Mouse (Mus musculus) MEL (cell line): Measurements from ENCODE around the gene Fgfrl1. TPM values are rescaled to one million over a fixed set of nuclear protein-coding genes. Genes with fewer than 3 reads are reported as not detected.
A peak's percentile ranks its signal among the peaks of the same experiment; 100 is the strongest.

ENCODE experiments used
- DNase-seq: peaks from one replicate; pipeline ENCODE4 v3.0.0; 2011; ENCODE audit warnings: low read depth, low spot score
- H3K27ac ChIP-seq: 2 replicates; pipeline ENCODE4 v1.5.1; 2012; ENCODE audit warnings: low read depth, mild to moderate bottlenecking, control low read depth, low read length, moderate library complexity; ENCODE audit not compliant: control insufficient read depth
- H3K27me3 ChIP-seq, 2 experiments: fragments of 150-350 bp in 1 of 2; sonication (generic) in 1 of 2; 2 replicates each; pipeline ENCODE4 v1.6.1; 2012; ENCODE audit warnings: low read length in 2 of 2, mild to moderate bottlenecking in 2 of 2, improper control_type of control experiment in 1 of 2, moderate library complexity in 1 of 2; ENCODE audit not compliant: insufficient read depth in 2 of 2, control insufficient read depth in 1 of 2
- H3K36me3 ChIP-seq, 2 experiments: 2 replicates each; pipeline ENCODE4 v1.6.1; 2012 to 2014; ENCODE audit warnings: low read length in 2 of 2, improper control_type of control experiment in 1 of 2, inconsistent platforms in 1 of 2, mild to moderate bottlenecking in 1 of 2; ENCODE audit not compliant: insufficient read depth in 2 of 2, control insufficient read depth in 1 of 2
- H3K4me1 ChIP-seq, 2 experiments: fragments of 150-350 bp in 1 of 2; sonication (generic) in 1 of 2; 2 replicates each; pipeline ENCODE4 v1.6.1; 2012; ENCODE audit warnings: low read length in 2 of 2, improper control_type of control experiment in 1 of 2, mild to moderate bottlenecking in 1 of 2; ENCODE audit not compliant: insufficient read depth in 2 of 2, control insufficient read depth in 1 of 2
- H3K4me3 ChIP-seq, 2 experiments: fragments of 150-350 bp in 1 of 2; sonication (generic) in 1 of 2; 2 replicates each; pipeline ENCODE4 v1.5.1; 2012; ENCODE audit warnings: low read depth in 2 of 2, low read length in 2 of 2, mild to moderate bottlenecking in 2 of 2, moderate library complexity in 2 of 2, control low read depth in 1 of 2, improper control_type of control experiment in 1 of 2; ENCODE audit not compliant: control insufficient read depth in 1 of 2, insufficient read depth in 1 of 2
- H3K79me2 ChIP-seq: 2 replicates; pipeline ENCODE4 v1.6.1; 2012; ENCODE audit warnings: mild to moderate bottlenecking, low read length, moderate library complexity; ENCODE audit not compliant: control insufficient read depth, poor library complexity, insufficient read depth
- H3K9ac ChIP-seq: 2 replicates; pipeline ENCODE4 v1.6.1; 2012; ENCODE audit warnings: low read depth, mild to moderate bottlenecking, control low read depth, low read length, moderate library complexity; ENCODE audit not compliant: control insufficient read depth, poor library complexity, severe bottlenecking
- H3K9me3 ChIP-seq: fragments of 150-350 bp; sonication (generic); replicated peaks from 2 replicates; pipeline ENCODE4 v1.6.1; 2012; ENCODE audit warnings: mild to moderate bottlenecking, low read length, improper control_type of control experiment, moderate library complexity; ENCODE audit not compliant: insufficient read depth
- BHLHE40 ChIP-seq: IDR thresholded peaks from 2 replicates; pipeline ENCODE4 v1.6.1; 2012; ENCODE audit warnings: low read depth, mild to moderate bottlenecking, inconsistent platforms, low read length, improper control_type of control experiment, borderline replicate concordance
- CHD1 ChIP-seq: IDR thresholded peaks from 2 replicates; pipeline ENCODE4 v1.6.1; 2012; ENCODE audit warnings: low read depth, mild to moderate bottlenecking, inconsistent platforms, low read length, improper control_type of control experiment
- CHD2 ChIP-seq: IDR thresholded peaks from 2 replicates; pipeline ENCODE4 v1.6.1; 2011; ENCODE audit warnings: low read length, improper control_type of control experiment
- ELF1 ChIP-seq: IDR thresholded peaks from 2 replicates; pipeline ENCODE4 v1.6.1; 2014; ENCODE audit warnings: low read depth, mild to moderate bottlenecking, inconsistent platforms, low read length, improper control_type of control experiment, moderate library complexity
- EP300 ChIP-seq, 2 experiments: IDR thresholded peaks; 2 replicates each; pipeline ENCODE4 v1.6.1; 2011; ENCODE audit warnings: improper control_type of control experiment in 2 of 2, low read length in 2 of 2, low read depth in 1 of 2, mild to moderate bottlenecking in 1 of 2
- ETS1 ChIP-seq: IDR thresholded peaks from 2 replicates; pipeline ENCODE4 v1.6.1; 2012; ENCODE audit warnings: low read depth, mild to moderate bottlenecking, inconsistent platforms, low read length, improper control_type of control experiment, moderate library complexity
- GABPA ChIP-seq: IDR thresholded peaks from 2 replicates; pipeline ENCODE4 v1.6.1; 2012; ENCODE audit warnings: low read depth, mild to moderate bottlenecking, inconsistent platforms, low read length, improper control_type of control experiment, moderate library complexity
- GATA1 ChIP-seq: IDR thresholded peaks from 2 replicates; pipeline ENCODE4 v1.6.1; 2011; ENCODE audit warnings: low read depth, low read length, improper control_type of control experiment
- HCFC1 ChIP-seq: IDR thresholded peaks from 2 replicates; pipeline ENCODE4 v1.6.1; 2012; ENCODE audit warnings: low read depth, mild to moderate bottlenecking, inconsistent platforms, low read length, improper control_type of control experiment, moderate library complexity
- JUND ChIP-seq: IDR thresholded peaks from 2 replicates; pipeline ENCODE4 v1.6.1; 2011; ENCODE audit warnings: low read depth, mild to moderate bottlenecking, improper control_type of control experiment, low read length
- KAT2A ChIP-seq: conservative IDR thresholded peaks from 2 replicates; pipeline ENCODE4 v1.6.1; 2012; ENCODE audit warnings: low read depth, low read length, improper control_type of control experiment, inconsistent platforms
- MAFK ChIP-seq: IDR thresholded peaks from 2 replicates; pipeline ENCODE4 v1.6.1; 2011; ENCODE audit warnings: low read depth, mild to moderate bottlenecking, low read length, improper control_type of control experiment, borderline replicate concordance
- MAX ChIP-seq: IDR thresholded peaks from 2 replicates; pipeline ENCODE4 v1.6.1; 2011; ENCODE audit warnings: low read length, improper control_type of control experiment
- MAZ ChIP-seq: IDR thresholded peaks from 2 replicates; pipeline ENCODE4 v1.6.1; 2012; ENCODE audit warnings: low read depth, mild to moderate bottlenecking, inconsistent platforms, low read length, improper control_type of control experiment
- MEF2A ChIP-seq: IDR thresholded peaks from 2 replicates; pipeline ENCODE4 v1.6.1; 2014; ENCODE audit warnings: low read depth, mild to moderate bottlenecking, inconsistent platforms, low read length, improper control_type of control experiment; ENCODE audit not compliant: poor library complexity, insufficient replicate concordance, severe bottlenecking; ENCODE audit errors: extremely low read depth
- MXI1 ChIP-seq: IDR thresholded peaks from 2 replicates; pipeline ENCODE4 v1.6.1; 2011; ENCODE audit warnings: mild to moderate bottlenecking, low read depth, low read length, improper control_type of control experiment
- MYB ChIP-seq: IDR thresholded peaks from 2 replicates; pipeline ENCODE4 v1.6.1; 2011; ENCODE audit warnings: mild to moderate bottlenecking, low read depth, low read length, improper control_type of control experiment
- MYC ChIP-seq: IDR thresholded peaks from 2 replicates; pipeline ENCODE4 v1.6.1; 2011; ENCODE audit warnings: low read depth, mild to moderate bottlenecking, low read length, improper control_type of control experiment, moderate library complexity
- NELFE ChIP-seq: IDR thresholded peaks from 2 replicates; pipeline ENCODE4 v1.6.1; 2011; ENCODE audit warnings: low read depth, low read length, improper control_type of control experiment
- NRF1 ChIP-seq: IDR thresholded peaks from 2 replicates; pipeline ENCODE4 v1.6.1; 2014; ENCODE audit warnings: low read depth, mild to moderate bottlenecking, inconsistent platforms, low read length, improper control_type of control experiment, moderate library complexity; ENCODE audit not compliant: poor library complexity, insufficient read depth, severe bottlenecking
- POLR2A ChIP-seq, 2 experiments: IDR thresholded peaks; 2 replicates each; pipeline ENCODE4 v1.6.1; 2011 to 2012; ENCODE audit warnings: low read length in 2 of 2, mild to moderate bottlenecking in 2 of 2, control low read depth in 1 of 2, improper control_type of control experiment in 1 of 2, low read depth in 1 of 2, moderate library complexity in 1 of 2; ENCODE audit not compliant: control insufficient read depth in 1 of 2, insufficient read depth in 1 of 2, poor library complexity in 1 of 2
- SIN3A ChIP-seq: IDR thresholded peaks from 2 replicates; pipeline ENCODE4 v1.6.1; 2012; ENCODE audit warnings: low read length, improper control_type of control experiment, inconsistent platforms
- SMC3 ChIP-seq: IDR thresholded peaks from 2 replicates; pipeline ENCODE4 v1.6.1; 2011; ENCODE audit warnings: low read depth, low read length, improper control_type of control experiment
- TAL1 ChIP-seq: IDR thresholded peaks from 2 replicates; pipeline ENCODE4 v1.6.1; 2012; ENCODE audit warnings: mild to moderate bottlenecking, inconsistent platforms, low read length, moderate library complexity, mixed read lengths
- TBP ChIP-seq: IDR thresholded peaks from 2 replicates; pipeline ENCODE4 v1.8.0; 2011; ENCODE audit warnings: low read depth, low read length, improper control_type of control experiment
- TCF12 ChIP-seq: IDR thresholded peaks from 2 replicates; pipeline ENCODE4 v1.6.1; 2014; ENCODE audit warnings: low read depth, mild to moderate bottlenecking, inconsistent platforms, low read length, improper control_type of control experiment, moderate library complexity
- USF1 ChIP-seq: IDR thresholded peaks from 2 replicates; pipeline ENCODE4 v1.6.1; 2014; ENCODE audit warnings: low read depth, mild to moderate bottlenecking, inconsistent platforms, low read length, improper control_type of control experiment, moderate library complexity
- USF2 ChIP-seq, 2 experiments: IDR thresholded peaks; 2 replicates each; pipeline ENCODE4 v1.6.1; 2011 to 2012; ENCODE audit warnings: improper control_type of control experiment in 2 of 2, low read length in 2 of 2, borderline replicate concordance in 1 of 2, inconsistent platforms in 1 of 2, low read depth in 1 of 2, mild to moderate bottlenecking in 1 of 2; ENCODE audit not compliant: insufficient read depth in 1 of 2
- ZC3H11A ChIP-seq: IDR thresholded peaks from 2 replicates; pipeline ENCODE4 v1.6.1; 2012; ENCODE audit warnings: low read depth, mild to moderate bottlenecking, inconsistent platforms, low read length, improper control_type of control experiment
- ZMIZ1 ChIP-seq: IDR thresholded peaks from 2 replicates; pipeline ENCODE4 v1.6.1; 2012; ENCODE audit warnings: low read depth, mild to moderate bottlenecking, inconsistent platforms, low read length, improper control_type of control experiment, moderate library complexity
- polyA plus RNA-seq, 2 experiments: library from polyadenylated mRNA; stranded (reverse) in 1 of 2; unstranded in 1 of 2; fragments of >175 nt in 1 of 2; fragments of >200 nt in 1 of 2; gene quantifications; 2 replicates each; pipeline versions ENCODE4 v1.2.1 to v1.2.4; 2012; ENCODE audit warnings: low replicate concordance in 2 of 2, low read depth in 1 of 2; ENCODE audit not compliant: insufficient read length in 2 of 2, insufficient read depth in 1 of 2, missing spikeins in 1 of 2
- total RNA-seq: library from RNA; depleted of rRNA; stranded (reverse); fragments of 300-350 nt; gene quantifications from 2 replicates; pipeline ENCODE4 v1.2.3, GENCODE M21; 2012

Fgfrl1 gene
- total and polyA plus RNA-seq, 3 experiments: 16.0 to 27.3 TPM; not detected in 1

DNA sequence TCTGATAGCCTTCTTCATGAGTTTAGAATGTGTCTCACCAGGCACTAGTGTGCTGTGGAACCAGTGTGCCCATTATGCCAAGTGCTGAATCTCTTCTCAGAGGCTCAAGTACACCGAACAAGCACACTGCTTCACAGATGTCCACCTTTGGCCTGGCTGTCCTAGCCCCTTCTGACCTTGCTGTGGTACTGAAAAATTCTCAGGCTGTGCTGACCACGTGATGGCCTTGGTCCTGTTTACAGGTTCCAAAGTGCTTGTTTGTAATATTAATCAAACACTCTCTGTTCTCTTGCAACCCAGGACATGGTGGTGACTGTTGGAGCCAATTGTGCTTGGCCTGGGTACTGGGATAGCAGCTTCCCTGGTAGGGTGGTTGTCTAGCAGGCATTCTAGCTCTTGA is 17.6 kb upstream of the Fgfrl1 start:
- H3K4me3 ChIP-seq: peak overlapping the region; percentile 33 to 78
- peak; percentile 37 for DNase-seq

DNA sequence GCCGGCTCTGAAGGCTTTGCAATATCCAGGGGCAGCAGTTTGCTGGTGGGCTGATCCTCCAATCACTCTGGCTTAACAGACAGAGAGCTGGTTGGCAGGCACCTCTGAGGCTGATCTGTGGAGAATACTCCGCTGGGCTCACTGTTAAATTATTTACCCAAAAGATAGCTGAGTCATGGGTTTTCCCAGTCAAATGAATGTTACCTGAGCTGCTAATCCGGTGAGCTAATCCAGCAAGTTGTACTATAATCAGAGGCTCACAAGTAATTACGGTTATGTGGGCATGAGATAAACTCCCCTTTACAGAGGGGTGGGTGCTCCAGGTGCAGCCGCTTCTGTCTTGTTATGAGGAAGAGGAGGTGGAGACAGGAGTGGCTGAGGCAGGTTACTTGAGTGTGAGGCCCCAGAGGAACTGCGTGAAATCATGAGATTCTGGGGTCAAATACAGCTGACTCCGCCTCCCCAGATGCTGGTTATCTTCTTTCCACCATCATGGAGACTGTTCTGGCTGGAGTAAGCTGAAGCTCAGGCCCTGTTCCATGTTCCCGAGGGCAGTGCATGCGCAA is 16.8 kb upstream of the Fgfrl1 start, which contains the start of gene Slc26a1:
Gene Slc26a1, minus strand, starts transcription at position 319 of the 566 bp plus-strand sequence.
- DNase-seq: peak; percentile 93
- Histone ChIP-seq H3K4me3 (peak within 1 kb of the TSS; percentile 33 to 78), H3K36me3 (peaks cover 2 to 40% of the 10 kb centered on the region in 2 experiments; a peak in 3 of 4 replicates), H3K4me1 (peaks cover 11 to 52% of the 10 kb centered on the region in 2 experiments; a peak in 3 of 4 replicates), H3K27me3 (no peaks in the 10 kb centered on the region), H3K9me3 (no peaks in the 10 kb centered on the region), H3K79me2 (peaks cover 33% of the 10 kb centered on the region), H3K9ac (peak within 1 kb of the TSS; percentile 66), H3K27ac (peak within 1 kb of the TSS; percentile 96)
- TF ChIP-seq ZC3H11A: no peak
- TF ChIP-seq CHD1: peak; percentile 84
- peak; percentile 48 for TF ChIP-seq TAL1
- TF ChIP-seq ELF1: 0 out of 2 replicates have a peak, but pooled peaks have one; percentile 3
- TF ChIP-seq MAFK: peak; percentile 93
- peak; percentile 61; the same call in 1 of the 2 replicates for TF ChIP-seq GABPA
- peak; percentile 91 for TF ChIP-seq ETS1
- no peak for TF ChIP-seq MEF2A
- TF ChIP-seq MYC: 0 out of 2 replicates have a peak, but pooled peaks have one; percentile 39
- peak; percentile 88 for TF ChIP-seq MYB
- peak; percentile 86 for TF ChIP-seq TCF12
- no peak; the same call in 1 of the 2 replicates for TF ChIP-seq KAT2A
- 0 out of 2 replicates have a peak, but pooled peaks have one; percentile 7 for TF ChIP-seq BHLHE40
- no peak for TF ChIP-seq CHD2
- peak in 1 of 2 experiments; percentile 84; a peak in 2 of 4 replicates for TF ChIP-seq POLR2A (IDR thresholded peaks at IDR 0.05; ENCODE audit: control insufficient read depth in 1 of 2, insufficient read depth in 1 of 2, low read depth in 1 of 2, low read length in 2 of 2, poor library complexity in 1 of 2)
- TF ChIP-seq SIN3A: peak; percentile 90
- TF ChIP-seq EP300 (IDR thresholded peaks at IDR 0.05; ENCODE audit: low read depth in 1 of 2, low read length in 2 of 2): peak; percentile 14 to 93; a peak in 3 of 4 replicates
- TF ChIP-seq HCFC1: peak; percentile 52; the same call in 1 of the 2 replicates
- TF ChIP-seq TBP: peak; percentile 91
- peak; percentile 81; the same call in 1 of the 2 replicates for TF ChIP-seq ZMIZ1
- no peak; the same call in 1 of the 2 replicates for TF ChIP-seq MXI1
- no peak for TF ChIP-seq USF2 (IDR thresholded peaks at IDR 0.05; ENCODE audit: borderline replicate concordance in 1 of 2, insufficient read depth in 1 of 2, low read depth in 1 of 2, low read length in 2 of 2)
- TF ChIP-seq GATA1: peak; percentile 58
- peak; percentile 48; the same call in 1 of the 2 replicates for TF ChIP-seq NELFE
- TF ChIP-seq MAX: peak; percentile 25

More for the DNA sequence above, 17.6 kb upstream of the Fgfrl1 start:
- Histone ChIP-seq H3K27me3 (no peaks in the 10 kb centered on the region), H3K79me2 (peaks cover 35% of the 10 kb centered on the region), H3K9ac (peak overlapping the region; percentile 60), H3K4me1 (peaks cover 15 to 55% of the 10 kb centered on the region in 2 experiments; a peak in 3 of 4 replicates), H3K9me3 (no peaks in the 10 kb centered on the region), H3K36me3 (peaks cover 2 to 40% of the 10 kb centered on the region in 2 experiments; a peak in 3 of 4 replicates), H3K27ac (peak overlapping the region; percentile 96)
- TF ChIP-seq USF1 (peak; percentile 75), SMC3 (no peak), TAL1 (no peak), NRF1 (no peak), USF2 (IDR thresholded peaks at IDR 0.05; ENCODE audit: borderline replicate concordance in 1 of 2, insufficient read depth in 1 of 2, low read depth in 1 of 2, low read length in 2 of 2) (0 out of 4 replicates have a peak, but pooled peaks of 1 of the 2 experiments have one; percentile 1), MAZ (no peak), JUND (no peak)
